Mouse (Mus musculus): ENCODE measurements around the gene Gm20425. TPM values are rescaled to one million over a fixed set of nuclear protein-coding genes. Genes with fewer than 3 reads are reported as not detected.

Gene Gm20425
- polyA plus RNA-seq, 1 experiment from 2014 or later: not detected

DNA sequence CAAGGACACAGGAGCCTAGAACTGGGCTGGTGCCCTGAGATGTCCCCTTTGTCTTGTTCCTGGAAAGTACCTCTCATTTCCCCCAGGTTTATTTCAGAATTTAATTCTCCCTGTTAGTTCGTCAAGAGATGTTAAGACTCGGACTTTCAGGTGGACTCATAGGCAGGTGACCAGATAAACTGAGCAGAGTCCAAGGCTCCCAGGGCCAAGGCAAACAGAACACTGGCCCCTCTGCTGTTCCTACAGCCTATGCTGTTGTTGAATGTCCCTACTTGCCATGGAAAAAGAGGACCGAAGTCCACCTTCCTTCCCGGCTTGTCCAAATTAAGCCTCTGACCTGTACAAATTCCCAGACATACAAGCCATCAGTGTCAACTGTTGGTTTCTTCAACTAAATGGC lies 13.5 kb upstream of the Gm20425 start:
- no peaks in the 10 kb centered on the region for H3K27me3 ChIP-seq (replicated peaks; ENCODE audit: control insufficient read depth, insufficient read depth, low read length)
- H3K4me1 ChIP-seq (replicated peaks; ENCODE audit: control insufficient read depth, insufficient read depth, low read length): no peaks in the 10 kb centered on the region
- no peaks in the 10 kb centered on the region for H3K36me3 ChIP-seq (ENCODE audit: control insufficient read depth, insufficient read depth)
- no peak overlapping the region for H3K27ac ChIP-seq (ENCODE audit: low read length)
- no peak overlapping the region for H3K4me3 ChIP-seq (replicated peaks; ENCODE audit: low read length)
- no peak overlapping the region for H3K9ac ChIP-seq (replicated peaks; ENCODE audit: low read depth, low read length)
- no peaks in the 10 kb centered on the region for H3K9me3 ChIP-seq (ENCODE audit: control insufficient read depth, low read length)
- H3K4me2 ChIP-seq (ENCODE audit: low read length): no peak overlapping the region
- ATAC-seq: no peak
- WGBS: 96% methylated on average over 4 of the region's 4 CpGs

- Histone ChIP-seq H3K4me2 (ENCODE audit: low read length) (no peak overlapping the region), H3K4me3 (replicated peaks; ENCODE audit: low read length) (no peak overlapping the region), H3K4me1 (replicated peaks; ENCODE audit: control insufficient read depth, insufficient read depth, low read length) (no peaks in the 10 kb centered on the region), H3K36me3 (ENCODE audit: control insufficient read depth, insufficient read depth) (no peaks in the 10 kb centered on the region), H3K9ac (replicated peaks; ENCODE audit: low read depth, low read length) (no peak overlapping the region), H3K27me3 (replicated peaks; ENCODE audit: control insufficient read depth, insufficient read depth, low read length) (no peaks in the 10 kb centered on the region), H3K27ac (ENCODE audit: low read length) (no peak overlapping the region), H3K9me3 (ENCODE audit: control insufficient read depth, low read length) (no peaks in the 10 kb centered on the region)
- no peak for ATAC-seq
- 81% methylated on average over 2 of the region's 2 CpGs for WGBS
Measured at GRCm38 (mm10) chr9:103241206-103241605, 11.1 kb upstream of the Gm20425 start.

- no peaks in the 10 kb centered on the region for H3K4me1 ChIP-seq (replicated peaks; ENCODE audit: control insufficient read depth, insufficient read depth, low read length)
- no peaks in the 10 kb centered on the region for H3K36me3 ChIP-seq (ENCODE audit: control insufficient read depth, insufficient read depth)
- no peak overlapping the region for H3K27ac ChIP-seq (ENCODE audit: low read length)
- no peak overlapping the region for H3K4me3 ChIP-seq (replicated peaks; ENCODE audit: low read length)
- H3K4me2 ChIP-seq (ENCODE audit: low read length): no peak overlapping the region
- H3K9ac ChIP-seq (replicated peaks; ENCODE audit: low read depth, low read length): no peak overlapping the region
- WGBS: 94% methylated on average over 6 of the region's 6 CpGs
- H3K27me3 ChIP-seq (replicated peaks; ENCODE audit: control insufficient read depth, insufficient read depth, low read length): no peaks in the 10 kb centered on the region
- H3K9me3 ChIP-seq (ENCODE audit: control insufficient read depth, low read length): no peaks in the 10 kb centered on the region
- no peak for ATAC-seq
Measured at GRCm38 (mm10) chr9:103239471-103239870, 9.4 kb upstream of the Gm20425 start.

GRCm38 (mm10) chr9:103234565-103235165 lies 4.6 kb upstream of the Gm20425 start:
- Histone ChIP-seq H3K4me3 (replicated peaks; ENCODE audit: low read length) (no peak overlapping the region), H3K9ac (replicated peaks; ENCODE audit: low read depth, low read length) (no peak overlapping the region), H3K4me2 (ENCODE audit: low read length) (no peak overlapping the region), H3K4me1 (replicated peaks; ENCODE audit: control insufficient read depth, insufficient read depth, low read length) (peaks cover 9% of the 10 kb centered on the region; the same call in 1 of the 2 replicates), H3K9me3 (ENCODE audit: control insufficient read depth, low read length) (no peaks in the 10 kb centered on the region), H3K27me3 (replicated peaks; ENCODE audit: control insufficient read depth, insufficient read depth, low read length) (no peaks in the 10 kb centered on the region), H3K36me3 (ENCODE audit: control insufficient read depth, insufficient read depth) (no peaks in the 10 kb centered on the region), H3K27ac (ENCODE audit: low read length) (no peak overlapping the region)
- no peak for ATAC-seq
- WGBS: 60% methylated on average over 7 of the region's 7 CpGs

GRCm38 (mm10) chr9:103234059-103234458 lies 4.0 kb upstream of the Gm20425 start:
- no peak overlapping the region for H3K4me2 ChIP-seq (ENCODE audit: low read length)

GRCm38 (mm10) chr9:103233006-103233395 lies 2.9 kb upstream of the Gm20425 start:
- Histone ChIP-seq H3K36me3 (ENCODE audit: control insufficient read depth, insufficient read depth) (no peaks in the 10 kb centered on the region), H3K9ac (replicated peaks; ENCODE audit: low read depth, low read length) (no peak overlapping the region), H3K9me3 (ENCODE audit: control insufficient read depth, low read length) (no peaks in the 10 kb centered on the region), H3K4me3 (replicated peaks; ENCODE audit: low read length) (no peak overlapping the region), H3K4me1 (replicated peaks; ENCODE audit: control insufficient read depth, insufficient read depth, low read length) (peaks cover 9% of the 10 kb centered on the region; the same call in 1 of the 2 replicates), H3K27ac (ENCODE audit: low read length) (no peak overlapping the region), H3K4me2 (ENCODE audit: low read length) (no peak overlapping the region), H3K27me3 (replicated peaks; ENCODE audit: control insufficient read depth, insufficient read depth, low read length) (no peaks in the 10 kb centered on the region)
- ATAC-seq: no peak
- 81% methylated on average over 7 of the region's 7 CpGs for WGBS

More at GRCm38 (mm10) chr9:103234059-103234458, 4.0 kb upstream of the Gm20425 start:
- Histone ChIP-seq H3K9me3 (ENCODE audit: control insufficient read depth, low read length) (no peaks in the 10 kb centered on the region), H3K27ac (ENCODE audit: low read length) (no peak overlapping the region), H3K9ac (replicated peaks; ENCODE audit: low read depth, low read length) (no peak overlapping the region), H3K36me3 (ENCODE audit: control insufficient read depth, insufficient read depth) (no peaks in the 10 kb centered on the region), H3K4me1 (replicated peaks; ENCODE audit: control insufficient read depth, insufficient read depth, low read length) (peaks cover 9% of the 10 kb centered on the region; the same call in 1 of the 2 replicates), H3K4me3 (replicated peaks; ENCODE audit: low read length) (no peak overlapping the region), H3K27me3 (replicated peaks; ENCODE audit: control insufficient read depth, insufficient read depth, low read length) (no peaks in the 10 kb centered on the region)
- WGBS: 72% methylated on average over 7 of the region's 7 CpGs
- ATAC-seq: no peak

GRCm38 (mm10) chr9:103232232-103233005 lies 2.3 kb upstream of the Gm20425 start:
- H3K9me3 ChIP-seq (ENCODE audit: control insufficient read depth, low read length): no peaks in the 10 kb centered on the region
- ATAC-seq: no peak
- WGBS: 90% methylated on average over 7 of the region's 7 CpGs
- H3K27me3 ChIP-seq (replicated peaks; ENCODE audit: control insufficient read depth, insufficient read depth, low read length): no peaks in the 10 kb centered on the region
- H3K36me3 ChIP-seq (ENCODE audit: control insufficient read depth, insufficient read depth): no peaks in the 10 kb centered on the region
- H3K4me3 ChIP-seq (replicated peaks; ENCODE audit: low read length): no peak overlapping the region
- H3K27ac ChIP-seq (ENCODE audit: low read length): no peak overlapping the region
- H3K4me1 ChIP-seq (replicated peaks; ENCODE audit: control insufficient read depth, insufficient read depth, low read length): peaks cover 9% of the 10 kb centered on the region; the same call in 1 of the 2 replicates
- H3K9ac ChIP-seq (replicated peaks; ENCODE audit: low read depth, low read length): no peak overlapping the region
- H3K4me2 ChIP-seq (ENCODE audit: low read length): no peak overlapping the region

DNA sequence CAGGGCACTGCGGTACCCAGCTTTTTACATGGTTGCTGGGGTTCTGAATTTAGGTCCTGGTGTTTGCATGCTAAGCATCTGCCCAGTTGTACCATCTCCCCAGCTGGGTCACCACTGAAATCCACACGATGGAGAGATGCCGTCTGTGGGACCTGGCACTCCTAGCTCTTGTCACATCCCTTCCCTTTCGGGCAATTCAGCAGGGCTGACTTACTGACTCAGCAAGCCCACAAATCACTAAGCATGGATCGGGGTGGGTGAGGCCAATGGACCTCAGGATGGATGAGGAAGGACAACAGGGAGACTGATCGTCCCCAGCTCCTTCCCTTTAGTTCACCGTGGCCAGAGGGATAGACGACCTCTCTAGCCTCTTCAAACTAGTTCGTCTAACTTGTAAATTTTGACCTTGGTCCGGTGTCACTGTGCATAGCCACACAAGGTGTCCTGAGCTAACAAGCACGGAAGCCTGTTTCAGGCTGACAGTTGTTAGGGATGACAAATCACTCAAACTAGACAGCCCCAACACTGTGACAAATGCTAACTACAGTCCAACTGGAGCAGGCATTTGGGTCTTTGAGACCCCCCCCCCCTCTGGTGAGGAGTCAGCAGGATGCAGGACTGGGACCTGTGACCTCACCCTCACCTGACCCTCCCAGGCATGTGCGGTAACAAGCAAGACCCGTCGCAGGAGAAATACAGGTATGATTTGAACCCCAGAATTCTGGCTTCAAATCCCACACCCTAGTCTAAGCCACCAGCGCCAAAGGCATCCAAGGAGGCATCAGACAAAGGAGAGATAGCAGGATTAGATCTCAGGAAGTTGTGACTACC lies 855 bp downstream of the Gm20425 start:
- H3K27ac ChIP-seq (ENCODE audit: low read length): no peak overlapping the region
- no peak for ATAC-seq
- H3K9me3 ChIP-seq (ENCODE audit: control insufficient read depth, low read length): no peaks in the 10 kb centered on the region
- H3K36me3 ChIP-seq (ENCODE audit: control insufficient read depth, insufficient read depth): no peaks in the 10 kb centered on the region
- no peak overlapping the region for H3K4me3 ChIP-seq (replicated peaks; ENCODE audit: low read length)
- peaks cover 9% of the 10 kb centered on the region; the same call in 1 of the 2 replicates for H3K4me1 ChIP-seq (replicated peaks; ENCODE audit: control insufficient read depth, insufficient read depth, low read length)
- no peaks in the 10 kb centered on the region for H3K27me3 ChIP-seq (replicated peaks; ENCODE audit: control insufficient read depth, insufficient read depth, low read length)
- WGBS: 91% methylated on average over 15 of the region's 15 CpGs
- no peak overlapping the region for H3K4me2 ChIP-seq (ENCODE audit: low read length)
- no peak overlapping the region for H3K9ac ChIP-seq (replicated peaks; ENCODE audit: low read depth, low read length)

- ATAC-seq: no peak
- H3K4me2 ChIP-seq (ENCODE audit: low read length): no peak overlapping the region
- H3K27ac ChIP-seq (ENCODE audit: low read length): no peak overlapping the region
- peaks cover 9% of the 10 kb centered on the region; the same call in 1 of the 2 replicates for H3K4me1 ChIP-seq (replicated peaks; ENCODE audit: control insufficient read depth, insufficient read depth, low read length)
- 79% methylated on average over 13 of the region's 13 CpGs for WGBS
- H3K36me3 ChIP-seq (ENCODE audit: control insufficient read depth, insufficient read depth): no peaks in the 10 kb centered on the region
- H3K4me3 ChIP-seq (replicated peaks; ENCODE audit: low read length): no peak overlapping the region
- no peaks in the 10 kb centered on the region for H3K9me3 ChIP-seq (ENCODE audit: control insufficient read depth, low read length)
- no peak overlapping the region for H3K9ac ChIP-seq (replicated peaks; ENCODE audit: low read depth, low read length)
- H3K27me3 ChIP-seq (replicated peaks; ENCODE audit: control insufficient read depth, insufficient read depth, low read length): no peaks in the 10 kb centered on the region
Measured at GRCm38 (mm10) chr9:103228370-103229003, 1.6 kb downstream of the Gm20425 start.

All from forebrain, embryonic 16.5 days (tissue).